Mouse (Mus musculus) G1E (cell line): ENCODE measurements around the gene Prr19. TPM values are rescaled to one million over a fixed set of nuclear protein-coding genes. Genes with fewer than 3 reads are reported as not detected.

ENCODE experiments used
- ATAC-seq: 2 replicates; pipeline ENCODE4 v1.8.0; 2016; ENCODE audit warnings: mild to moderate bottlenecking; ENCODE audit not compliant: insufficient number of reproducible peaks, poor library complexity, low FRiP score, severe bottlenecking; ENCODE audit errors: extremely low read depth
- DNase-seq: peaks from one replicate; pipeline ENCODE4 v3.0.0; 2012; ENCODE audit warnings: low spot score
- H3K27me3 ChIP-seq: 2 replicates; pipeline ENCODE4 v1.6.1; 2012; ENCODE audit warnings: mild to moderate bottlenecking, low read length, inconsistent platforms; ENCODE audit not compliant: insufficient read depth
- H3K36me3 ChIP-seq: replicated peaks from 2 replicates; pipeline ENCODE3; 2012; ENCODE audit warnings: mild to moderate bottlenecking, inconsistent platforms
- H3K4me1 ChIP-seq: 2 replicates; pipeline ENCODE4 v1.6.1; 2012; ENCODE audit warnings: low read depth, low read length, inconsistent platforms, mixed read lengths; ENCODE audit not compliant: insufficient read depth
- H3K4me3 ChIP-seq: 2 replicates; pipeline ENCODE4 v1.5.1; 2012; ENCODE audit warnings: low read depth, mild to moderate bottlenecking, inconsistent platforms, low read length, moderate library complexity, mixed read lengths
- H3K9me3 ChIP-seq: replicated peaks from 2 replicates; pipeline ENCODE4 v1.6.1; 2012; ENCODE audit warnings: inconsistent platforms
- CTCF ChIP-seq: IDR thresholded peaks from 2 replicates; pipeline ENCODE4 v1.5.1; 2012; ENCODE audit warnings: low read depth, low read length, inconsistent platforms, mixed read lengths
- GATA1 ChIP-seq: IDR thresholded peaks from 2 replicates; pipeline ENCODE4 v1.6.1; 2012; ENCODE audit warnings: borderline replicate concordance, low read length, inconsistent platforms, mixed read lengths
- GATA2 ChIP-seq: IDR thresholded peaks from 2 replicates; pipeline ENCODE4 v1.6.1; 2012; ENCODE audit warnings: low read depth, low read length, inconsistent platforms, borderline replicate concordance
- POLR2AphosphoS5 ChIP-seq: IDR thresholded peaks from 2 replicates; pipeline ENCODE4 v1.6.1; 2012; ENCODE audit warnings: low read depth, low read length, inconsistent platforms; ENCODE audit not compliant: insufficient replicate concordance
- TAL1 ChIP-seq: conservative IDR thresholded peaks from 2 replicates; pipeline ENCODE4 v1.6.1; 2012; ENCODE audit warnings: low read depth, low read length, inconsistent platforms, mixed read lengths
- polyA plus RNA-seq: library from polyadenylated mRNA; stranded (reverse); fragments of >175 nt; gene quantifications from 2 replicates; pipeline ENCODE4 v1.2.3, GENCODE M21; 2012
- total RNA-seq, 2 experiments: library from RNA; stranded (forward) in 1 of 2; stranded (reverse) in 1 of 2; fragments of 200-1000 nt in 1 of 2; fragments of >200 nt in 1 of 2; fragmentation: Nextera tagmentation in 1 of 2; gene quantifications; 2 replicates each; pipeline ENCODE4 v1.2.3; 2014 to 2017

Gene Prr19
- total and polyA plus RNA-seq, 3 experiments: 0.07 TPM; not detected in 2

- H3K4me1 ChIP-seq: peaks cover 45% of the 10 kb centered on the region
- peaks cover 1% of the 10 kb centered on the region; the same call in 1 of the 2 replicates for H3K27me3 ChIP-seq
- peaks cover 39% of the 10 kb centered on the region for H3K36me3 ChIP-seq
- ATAC-seq: peak; percentile 75
- TF ChIP-seq GATA2 (no peak), POLR2AphosphoS5 (0 out of 2 replicates have a peak, but pooled peaks have one; percentile 23)
- DNase-seq: peak; percentile 78
- peak within 1 kb of the TSS; percentile 93 for H3K4me3 ChIP-seq
- H3K9me3 ChIP-seq: no peaks in the 10 kb centered on the region
These were observed 3.5 kb upstream of the Prr19 start, which contains the start of gene Pafah1b3 for GRCm38 (mm10) chr7:25297454-25298325. Gene Pafah1b3, minus strand, starts transcription at chr7:25297986.

- Histone ChIP-seq H3K27me3 (peaks cover 44% of the 10 kb centered on the region), H3K9me3 (no peaks in the 10 kb centered on the region), H3K36me3 (no peaks in the 10 kb centered on the region), H3K4me3 (no peak overlapping the region), H3K4me1 (peaks cover 20% of the 10 kb centered on the region)
- TF ChIP-seq GATA1 (no peak), CTCF (no peak), GATA2 (no peak), TAL1 (no peak), POLR2AphosphoS5 (no peak)
- DNase-seq (no peak), ATAC-seq (no peak)
These were observed 1.9 kb downstream of the Prr19 start for GRCm38 (mm10) chr7:25303003-25303684.

- DNase-seq (no peak), ATAC-seq (no peak)
- peaks cover 16% of the 10 kb centered on the region for H3K4me1 ChIP-seq
- TF ChIP-seq GATA1 (no peak), TAL1 (no peak), GATA2 (no peak), CTCF (no peak), POLR2AphosphoS5 (no peak)
- H3K4me3 ChIP-seq: no peak overlapping the region
- no peaks in the 10 kb centered on the region for H3K9me3 ChIP-seq
- no peaks in the 10 kb centered on the region for H3K36me3 ChIP-seq
- peaks cover 48% of the 10 kb centered on the region for H3K27me3 ChIP-seq
These were observed 2.4 kb downstream of the Prr19 start for GRCm38 (mm10) chr7:25303685-25304006.

GRCm38 (mm10) chr7:25305481-25305880 is 4.3 kb downstream of the Prr19 start:
- ATAC-seq: no peak; the same call in 1 of the 2 replicates
- H3K9me3 ChIP-seq: no peaks in the 10 kb centered on the region
- no peak for DNase-seq
- H3K4me1 ChIP-seq: peaks cover 13% of the 10 kb centered on the region
- H3K27me3 ChIP-seq: peaks cover 59% of the 10 kb centered on the region
- TF ChIP-seq TAL1: no peak
- no peak for TF ChIP-seq GATA1
- no peak for TF ChIP-seq GATA2
- TF ChIP-seq POLR2AphosphoS5: no peak
- no peak for TF ChIP-seq CTCF
- H3K4me3 ChIP-seq: no peak overlapping the region
- no peaks in the 10 kb centered on the region for H3K36me3 ChIP-seq

GRCm38 (mm10) chr7:25305956-25306613 is 4.9 kb downstream of the Prr19 start, which contains the start of gene Tmem145:
Gene Tmem145, plus strand, starts transcription at chr7:25306106.
- Histone ChIP-seq H3K9me3 (no peaks in the 10 kb centered on the region), H3K36me3 (no peaks in the 10 kb centered on the region), H3K4me1 (peaks cover 11% of the 10 kb centered on the region), H3K4me3 (no peak within 1 kb of the TSS; the same call in 1 of the 2 replicates), H3K27me3 (peaks cover 62% of the 10 kb centered on the region)
- TF ChIP-seq POLR2AphosphoS5 (no peak), CTCF (no peak), TAL1 (no peak), GATA2 (no peak), GATA1 (no peak)
- DNase-seq (peak; percentile 71), ATAC-seq (no peak)

- Histone ChIP-seq H3K9me3 (no peaks in the 10 kb centered on the region), H3K4me1 (peaks cover 9% of the 10 kb centered on the region), H3K36me3 (no peaks in the 10 kb centered on the region), H3K27me3 (peaks cover 67% of the 10 kb centered on the region), H3K4me3 (no peak overlapping the region)
- no peak for DNase-seq
- TF ChIP-seq POLR2AphosphoS5 (no peak), GATA1 (no peak), TAL1 (no peak), GATA2 (no peak), CTCF (no peak)
- no peak for ATAC-seq
These were observed 5.4 kb downstream of the Prr19 start for GRCm38 (mm10) chr7:25306614-25306996.
